Mouse (Mus musculus) CH12.LX (cell line): Measurements from ENCODE around the gene Bst1.

Source experiments
- POLR2A ChIP-seq: IDR thresholded peaks from 2 replicates; pipeline ENCODE4 v1.6.1; 2011; ENCODE audit warnings: low read depth, mild to moderate bottlenecking, improper control_type of control experiment, low read length
- ZNF384 ChIP-seq: IDR thresholded peaks from 2 replicates; pipeline ENCODE4 v1.6.1; 2012; ENCODE audit warnings: low read depth, low read length, improper control_type of control experiment, inconsistent platforms

DNA sequence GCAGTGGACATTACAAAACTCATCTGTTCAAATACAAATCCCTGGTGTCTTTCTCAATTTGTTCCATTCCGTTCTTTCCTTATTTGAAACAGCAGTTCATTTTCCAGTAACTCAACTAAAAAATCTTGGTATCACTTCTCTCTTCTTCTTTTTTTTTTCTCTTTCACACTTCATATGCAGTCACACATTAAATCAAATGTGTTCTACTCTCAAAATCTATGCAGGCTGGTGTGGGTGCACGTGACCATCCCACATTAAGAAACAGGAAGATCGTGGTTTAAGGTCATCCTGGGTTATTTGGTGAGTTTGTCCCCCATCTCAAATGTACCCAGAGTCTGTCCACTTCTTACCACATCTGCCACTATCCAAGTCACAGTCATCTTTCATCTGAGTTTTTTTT lies 63.3 kb downstream of the Bst1 start:
- TF ChIP-seq ZNF384 = peak; percentile 96
- TF ChIP-seq POLR2A = no peak
